Mouse (Mus musculus) CH12.LX (cell line): Measurements from ENCODE around the gene Vwa7. TPM values are rescaled to one million over a fixed set of nuclear protein-coding genes. Genes with fewer than 3 reads are reported as not detected.

Experiments
- DNase-seq: peaks from one replicate; pipeline ENCODE4 v3.0.0-alpha.2; 2013; ENCODE audit errors: extremely low read depth
- H3K27ac ChIP-seq: 2 replicates; pipeline ENCODE4 v1.5.1; 2012; ENCODE audit warnings: low read depth, mild to moderate bottlenecking, control low read depth, moderate library complexity; ENCODE audit not compliant: insufficient read depth
- H3K27me3 ChIP-seq: replicated peaks from 2 replicates; pipeline ENCODE3; 2012; ENCODE audit warnings: inconsistent platforms
- H3K36me3 ChIP-seq, 2 experiments: replicated peaks in 1 of 2; 2 replicates each; pipeline versions ENCODE3 to v1.6.1; 2012; ENCODE audit warnings: inconsistent platforms in 1 of 2, low read length in 1 of 2, mild to moderate bottlenecking in 1 of 2, mixed read lengths in 1 of 2, moderate library complexity in 1 of 2; ENCODE audit not compliant: control insufficient read depth in 1 of 2, insufficient read depth in 1 of 2
- H3K4me1 ChIP-seq, 2 experiments: 2 replicates each; pipeline ENCODE4 v1.6.1; 2012; ENCODE audit warnings: inconsistent platforms in 1 of 2, moderate library complexity in 1 of 2; ENCODE audit not compliant: insufficient read depth in 2 of 2, control insufficient read depth in 1 of 2
- H3K4me2 ChIP-seq: 2 replicates; pipeline ENCODE4 v1.6.1; 2012; ENCODE audit warnings: low read depth, mild to moderate bottlenecking, control low read depth; ENCODE audit not compliant: poor library complexity, insufficient read depth, severe bottlenecking
- H3K4me3 ChIP-seq, 3 experiments: fragments of 150-350 bp in 1 of 3; sonication (generic) in 1 of 3; replicated peaks in 1 of 3; 2 replicates each; pipeline versions ENCODE3 to v1.5.1; 2011 to 2012; ENCODE audit warnings: low read depth in 2 of 3, low read length in 2 of 3, mild to moderate bottlenecking in 2 of 3, moderate library complexity in 2 of 3, control low read depth in 1 of 3, improper control_type of control experiment in 1 of 3, inconsistent platforms in 1 of 3, mixed read lengths in 1 of 3; ENCODE audit not compliant: poor library complexity in 1 of 3
- H3K79me2 ChIP-seq: replicated peaks from 2 replicates; pipeline ENCODE4 v1.6.1; 2012; ENCODE audit warnings: mild to moderate bottlenecking, moderate library complexity; ENCODE audit not compliant: control insufficient read depth, poor library complexity, insufficient read depth, severe bottlenecking; ENCODE audit errors: extremely low read depth
- H3K9ac ChIP-seq: 2 replicates; pipeline ENCODE4 v1.6.1; 2012; ENCODE audit warnings: low read depth, mild to moderate bottlenecking, control low read depth, moderate library complexity; ENCODE audit not compliant: insufficient read depth
- H3K9me3 ChIP-seq: replicated peaks from 2 replicates; pipeline ENCODE3; 2012; ENCODE audit warnings: low read length, inconsistent platforms, mixed read lengths
- CHD1 ChIP-seq: IDR thresholded peaks from 2 replicates; pipeline ENCODE4 v1.6.1; 2012; ENCODE audit warnings: low read depth, low read length, improper control_type of control experiment, inconsistent platforms
- IRF4 ChIP-seq: IDR thresholded peaks from 2 replicates; pipeline ENCODE4 v1.6.1; 2014; ENCODE audit warnings: low read depth, mild to moderate bottlenecking, inconsistent platforms, low read length, improper control_type of control experiment
- KAT2A ChIP-seq: IDR thresholded peaks from 2 replicates; pipeline ENCODE4 v1.6.1; 2012; ENCODE audit warnings: low read length, improper control_type of control experiment, inconsistent platforms; ENCODE audit not compliant: insufficient replicate concordance
- MAFK ChIP-seq: IDR thresholded peaks from 2 replicates; pipeline ENCODE4 v1.6.1; 2011; ENCODE audit warnings: low read length, improper control_type of control experiment; ENCODE audit not compliant: insufficient replicate concordance
- MEF2A ChIP-seq: IDR thresholded peaks from 2 replicates; pipeline ENCODE4 v1.6.1; 2014; ENCODE audit warnings: low read depth, mild to moderate bottlenecking, inconsistent platforms, low read length, improper control_type of control experiment, borderline replicate concordance
- MYC ChIP-seq: IDR thresholded peaks from 2 replicates; pipeline ENCODE4 v1.6.1; 2011; ENCODE audit warnings: low read depth, mild to moderate bottlenecking, improper control_type of control experiment, low read length
- POLR2AphosphoS2 ChIP-seq: IDR thresholded peaks from 2 replicates; pipeline ENCODE4 v1.6.1; 2011; ENCODE audit warnings: low read depth, low read length, improper control_type of control experiment
- RAD21 ChIP-seq: IDR thresholded peaks from 2 replicates; pipeline ENCODE4 v1.6.1; 2011; ENCODE audit warnings: low read depth, mild to moderate bottlenecking, low read length, improper control_type of control experiment, moderate library complexity
- TBP ChIP-seq: conservative IDR thresholded peaks from 2 replicates; pipeline ENCODE4 v1.6.1; 2011; ENCODE audit warnings: low read depth, low read length, improper control_type of control experiment
- UBTF ChIP-seq: IDR thresholded peaks from 2 replicates; pipeline ENCODE4 v1.6.1; 2012; ENCODE audit warnings: low read depth, mild to moderate bottlenecking, inconsistent platforms, low read length, improper control_type of control experiment, moderate library complexity
- USF2 ChIP-seq: conservative IDR thresholded peaks from 2 replicates; pipeline ENCODE4 v1.6.1; 2011; ENCODE audit warnings: low read depth, low read length, improper control_type of control experiment
- ZKSCAN1 ChIP-seq: IDR thresholded peaks from 2 replicates; pipeline ENCODE4 v1.6.1; 2012; ENCODE audit warnings: low read depth, inconsistent platforms, low read length, improper control_type of control experiment, borderline replicate concordance
- dilution Hi-C: fragments of 300-500 bp; cut with MboI; formaldehyde crosslinking; loops from 2 replicates; pipeline ENCODE4 v1.14.3; 2020; ENCODE audit warnings: low sequenced_read_pairs; ENCODE audit not compliant: extremely low pct_unique_long_range_greater_than_20kb, extremely low pct_ligation_motif_present
- in situ Hi-C: fragments of 300-500 bp; cut with MboI; formaldehyde crosslinking; loops from 3 replicates; pipeline ENCODE4 v1.14.3; 2019; ENCODE audit warnings: low sequenced_read_pairs, low pct_ligation_motif_present, low pct_unique_long_range_greater_than_20kb, mixed read lengths
- polyA plus RNA-seq: library from polyadenylated mRNA; unstranded; fragments of >175 nt; gene quantifications from 2 replicates; pipeline ENCODE4 v1.2.1, GENCODE M21; 2012; ENCODE audit warnings: low read depth; ENCODE audit not compliant: insufficient read length
- total RNA-seq, 2 experiments: library from RNA; depleted of rRNA; stranded (reverse); fragments of 300-350 nt in 1 of 2; fragments of >200 nt in 1 of 2; gene quantifications; 2 replicates each; pipeline ENCODE4 v1.2.3; 2012 to 2014

Vwa7 gene
- total and polyA plus RNA-seq, 3 experiments = 0.42 to 1.2 TPM; not detected in 1

GRCm38 (mm10) chr17:34975581-34976492 lies 40.5 kb upstream of the Vwa7 start:
- Histone ChIP-seq H3K27me3 (no peaks in the 10 kb centered on the region), H3K4me1 (peaks cover 0 to 9% of the 10 kb centered on the region in 2 experiments; a peak in 2 of 4 replicates), H3K4me3 (no peak overlapping the region), H3K27ac (no peak overlapping the region), H3K79me2 (no peaks in the 10 kb centered on the region; the same call in 1 of the 2 replicates), H3K9ac (no peak overlapping the region), H3K36me3 (peaks cover 2 to 22% of the 10 kb centered on the region in 2 experiments), H3K4me2 (no peak overlapping the region), H3K9me3 (peaks cover 2% of the 10 kb centered on the region)
- no peak for DNase-seq
- TF ChIP-seq UBTF = no peak
- TF ChIP-seq MAFK = peak; percentile 75; the same call in 1 of the 2 replicates
- dilution Hi-C loops = no loop called here
- in situ Hi-C loops = no loop called here

GRCm38 (mm10) chr17:34977000-34977399 lies 39.4 kb upstream of the Vwa7 start:
- Histone ChIP-seq H3K27ac (no peak overlapping the region), H3K36me3 (peaks cover 2 to 22% of the 10 kb centered on the region in 2 experiments)
- TF ChIP-seq ZKSCAN1 (no peak), IRF4 (no peak), POLR2AphosphoS2 (no peak), KAT2A (no peak), USF2 (no peak), RAD21 (no peak), MYC (no peak), MEF2A (no peak), CHD1 (no peak), TBP (no peak)
- TF ChIP-seq, all 38 proteins: peak for 0
- H3K4me2 ChIP-seq = no peak overlapping the region
- H3K27me3 ChIP-seq = no peaks in the 10 kb centered on the region
- H3K9me3 ChIP-seq = peaks cover 2% of the 10 kb centered on the region
- dilution Hi-C loops (no loop called here), in situ Hi-C loops (no loop called here)
- H3K4me3 ChIP-seq = no peak overlapping the region
- H3K4me1 ChIP-seq = peaks cover 0 to 9% of the 10 kb centered on the region in 2 experiments; a peak in 2 of 4 replicates
- peaks cover 3% of the 10 kb centered on the region for H3K79me2 ChIP-seq
- no peak overlapping the region for H3K9ac ChIP-seq
- DNase-seq = no peak
